In the genomic region with DNA sequence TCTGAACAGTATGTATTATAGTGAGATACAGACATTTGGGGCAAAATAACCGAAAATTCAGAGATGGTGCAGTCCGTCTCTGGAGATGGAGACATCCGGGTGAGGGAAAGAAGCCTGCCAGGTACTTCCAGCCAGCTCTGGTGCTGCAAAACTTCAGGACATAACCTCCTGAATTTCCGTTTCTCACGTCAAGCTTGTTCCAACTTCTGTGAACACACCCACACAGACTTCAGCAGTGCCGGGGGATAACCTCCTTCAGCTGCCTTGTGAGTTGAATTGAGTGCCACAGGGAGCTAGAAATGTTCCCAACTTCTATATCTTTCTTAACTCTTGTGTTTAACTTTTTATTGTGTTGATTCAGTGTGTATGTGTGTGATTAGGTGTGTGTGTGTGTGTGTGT, we compare ENCODE assay signal across 11 mouse cellular contexts.
"Had no signal": no experiment of that assay in that cellular context is flagged by ENCODE, and none has a peak within 500 bp of the region (broad histone marks: within the 10 kb centered on the region; RNA-seq: fewer than 3 reads in every experiment).

No protein-coding gene starts in this region.

- ATAC-seq: lung, postnatal 0 days; midbrain, embryonic 15.5 days had no signal

- DNase-seq: kidney, adult 8-10 months; kidney, postnatal 10 days; kidney, postnatal 36 days; left cerebral cortex, postnatal 4 days; lung, embryonic 14.5 days; right cerebral cortex, adult 18-20 months; right cerebral cortex, postnatal 14 days; right cerebral cortex, postnatal 4 days; thymus, postnatal 25 days had no signal
